Mouse (Mus musculus): ENCODE data around the gene Map2. TPM values are rescaled to one million over a fixed set of nuclear protein-coding genes. Genes with fewer than 3 reads are reported as not detected.

Map2 gene
- polyA plus RNA-seq, 1 experiment, result 18.3 TPM

DNA sequence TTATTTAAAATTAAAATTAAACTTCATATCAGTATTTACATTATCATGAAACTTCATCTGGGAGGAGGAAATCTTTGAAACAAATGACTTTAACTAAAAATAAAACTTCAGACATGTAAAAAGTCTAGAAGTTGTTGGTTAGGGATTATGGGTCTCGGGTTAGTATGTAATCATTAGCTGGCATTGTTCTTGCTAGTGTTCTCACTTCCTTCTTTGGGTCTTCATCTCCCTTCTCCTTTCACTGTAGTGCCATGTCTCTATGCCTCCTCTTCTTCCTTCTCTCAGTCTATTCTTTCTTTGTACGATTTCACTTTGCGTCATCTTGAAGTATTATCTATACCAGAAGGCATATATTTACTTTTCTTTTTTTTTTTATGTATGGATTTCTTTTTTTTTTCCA is 55.3 kb downstream of the Map2 start:
- no peaks in the 10 kb centered on the region; the same call in 1 of the 2 replicates for H3K27me3 ChIP-seq (ENCODE audit: control insufficient read depth, insufficient read depth, low read length, poor library complexity, severe bottlenecking)
- no peaks in the 10 kb centered on the region for H3K9me3 ChIP-seq (replicated peaks; ENCODE audit: control insufficient read depth, insufficient read depth, low read length, poor library complexity, severe bottlenecking)
- no peaks in the 10 kb centered on the region for H3K36me3 ChIP-seq (ENCODE audit: control insufficient read depth, insufficient read depth, low read length, poor library complexity, severe bottlenecking)
- no peak for TF ChIP-seq CTCF (IDR thresholded peaks at IDR 0.05; ENCODE audit: low read depth, low read length)
- no peak for TF ChIP-seq POLR2A (IDR thresholded peaks at IDR 0.05; ENCODE audit: insufficient read depth, low read length)
- no peak for TF ChIP-seq EP300 (IDR thresholded peaks at IDR 0.05; ENCODE audit: insufficient read depth, low read depth, low read length)
- no peak overlapping the region for H3K9ac ChIP-seq (ENCODE audit: low read depth, poor library complexity, severe bottlenecking)
- no peak overlapping the region for H3K27ac ChIP-seq (ENCODE audit: insufficient read depth, low read length)
- no peaks in the 10 kb centered on the region for H3K4me1 ChIP-seq (ENCODE audit: control insufficient read depth, insufficient read depth, low read length)
- no peak overlapping the region for H3K4me3 ChIP-seq (ENCODE audit: low read depth, low read length)

DNA sequence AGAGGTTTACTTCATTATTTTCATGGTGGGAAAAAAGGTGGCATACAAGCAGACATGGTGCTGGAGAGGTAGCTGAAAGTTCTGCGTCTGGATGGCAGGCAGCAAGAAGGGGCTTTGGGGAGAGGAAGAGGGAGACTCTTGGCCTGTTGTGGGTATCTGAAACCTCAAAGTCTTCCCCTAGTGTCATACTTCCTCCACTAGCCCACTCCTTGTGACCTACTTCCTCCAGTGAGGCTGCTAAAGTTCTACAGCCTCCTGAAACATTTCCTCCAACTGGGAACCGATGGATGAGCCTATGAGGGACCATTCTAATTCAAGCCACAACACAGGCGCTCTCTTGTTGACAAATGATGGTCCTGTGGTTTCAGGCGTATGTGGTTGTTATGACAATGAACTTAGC is 56.9 kb downstream of the Map2 start:
- Histone ChIP-seq H3K9ac (ENCODE audit: low read depth, poor library complexity, severe bottlenecking) (no peak overlapping the region), H3K27me3 (ENCODE audit: control insufficient read depth, insufficient read depth, low read length, poor library complexity, severe bottlenecking) (no peaks in the 10 kb centered on the region; the same call in 1 of the 2 replicates), H3K4me3 (ENCODE audit: low read depth, low read length) (no peak overlapping the region)

DNA sequence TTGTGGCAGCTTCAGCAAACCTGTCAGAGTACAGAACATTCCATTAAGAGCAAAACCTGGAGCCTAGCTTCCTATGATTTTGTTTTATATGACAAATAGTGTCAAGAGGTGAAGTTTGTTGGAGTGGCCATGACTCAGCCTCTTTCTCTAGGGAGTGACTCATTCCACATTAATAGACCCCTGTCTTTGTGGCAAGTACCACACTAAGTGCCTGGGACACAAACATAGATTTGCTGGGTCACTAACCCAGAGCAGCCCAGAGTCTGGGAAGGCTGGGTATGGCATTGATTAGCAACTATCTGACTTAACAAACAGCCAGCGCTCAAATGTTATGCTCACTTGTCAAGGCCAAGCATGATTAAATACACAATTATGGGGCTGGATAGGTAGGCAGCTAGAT is 69.8 kb downstream of the Map2 start:
- Histone ChIP-seq H3K9ac (ENCODE audit: low read depth, poor library complexity, severe bottlenecking) (no peak overlapping the region), H3K4me1 (ENCODE audit: control insufficient read depth, insufficient read depth, low read length) (no peaks in the 10 kb centered on the region), H3K27me3 (ENCODE audit: control insufficient read depth, insufficient read depth, low read length, poor library complexity, severe bottlenecking) (no peaks in the 10 kb centered on the region), H3K4me3 (ENCODE audit: low read depth, low read length) (no peak overlapping the region), H3K36me3 (ENCODE audit: control insufficient read depth, insufficient read depth, low read length, poor library complexity, severe bottlenecking) (no peaks in the 10 kb centered on the region), H3K27ac (ENCODE audit: insufficient read depth, low read length) (no peak overlapping the region), H3K9me3 (replicated peaks; ENCODE audit: control insufficient read depth, insufficient read depth, low read length, poor library complexity, severe bottlenecking) (no peaks in the 10 kb centered on the region)
- TF ChIP-seq CTCF (IDR thresholded peaks at IDR 0.05; ENCODE audit: low read depth, low read length) (no peak), EP300 (IDR thresholded peaks at IDR 0.05; ENCODE audit: insufficient read depth, low read depth, low read length) (no peak), POLR2A (IDR thresholded peaks at IDR 0.05; ENCODE audit: insufficient read depth, low read length) (no peak)

More for the DNA sequence above, 56.9 kb downstream of the Map2 start:
- TF ChIP-seq POLR2A (IDR thresholded peaks at IDR 0.05; ENCODE audit: insufficient read depth, low read length) (no peak), CTCF (IDR thresholded peaks at IDR 0.05; ENCODE audit: low read depth, low read length) (no peak), EP300 (IDR thresholded peaks at IDR 0.05; ENCODE audit: insufficient read depth, low read depth, low read length) (no peak)
- no peaks in the 10 kb centered on the region for H3K9me3 ChIP-seq (replicated peaks; ENCODE audit: control insufficient read depth, insufficient read depth, low read length, poor library complexity, severe bottlenecking)
- no peak overlapping the region for H3K27ac ChIP-seq (ENCODE audit: insufficient read depth, low read length)
- H3K36me3 ChIP-seq (ENCODE audit: control insufficient read depth, insufficient read depth, low read length, poor library complexity, severe bottlenecking), result no peaks in the 10 kb centered on the region
- no peaks in the 10 kb centered on the region for H3K4me1 ChIP-seq (ENCODE audit: control insufficient read depth, insufficient read depth, low read length)

DNA sequence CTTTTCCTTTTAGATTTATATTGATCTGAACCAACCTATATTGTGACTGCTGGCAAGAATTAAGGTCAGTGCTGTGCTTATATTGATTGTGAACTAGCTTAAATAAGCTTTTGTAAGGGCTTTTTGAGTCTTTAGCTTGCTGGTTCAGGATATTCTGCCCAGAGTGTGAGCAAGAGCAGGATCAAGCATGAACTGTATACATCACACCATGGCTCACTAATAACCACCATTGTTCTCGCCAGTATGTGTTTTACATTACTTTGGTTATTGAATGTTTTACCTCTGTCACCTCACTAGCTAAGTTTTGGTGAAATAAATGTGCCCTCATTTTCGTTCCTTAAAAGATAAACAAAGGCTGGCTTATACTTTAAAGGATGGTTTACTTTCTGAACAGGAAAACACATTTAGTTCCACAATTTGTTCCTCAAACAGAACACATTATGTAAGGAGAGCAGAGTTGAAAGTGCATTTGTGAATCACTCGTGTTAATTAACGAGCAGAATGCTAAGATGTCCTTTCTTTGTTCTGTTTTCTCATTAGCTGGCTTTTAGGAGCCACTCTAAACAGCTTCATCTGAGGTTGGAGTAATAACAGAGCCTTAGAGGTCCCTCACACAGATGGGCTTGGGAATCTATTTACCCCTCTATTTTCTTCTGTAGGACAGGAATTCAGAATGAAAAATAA is 76.7 kb downstream of the Map2 start:
- H3K27me3 ChIP-seq (ENCODE audit: control insufficient read depth, insufficient read depth, low read length, poor library complexity, severe bottlenecking), result no peaks in the 10 kb centered on the region
- no peak for TF ChIP-seq EP300 (IDR thresholded peaks at IDR 0.05; ENCODE audit: insufficient read depth, low read depth, low read length)
- TF ChIP-seq CTCF (IDR thresholded peaks at IDR 0.05; ENCODE audit: low read depth, low read length), result no peak
- TF ChIP-seq POLR2A (IDR thresholded peaks at IDR 0.05; ENCODE audit: insufficient read depth, low read length), result no peak
- no peak overlapping the region for H3K4me3 ChIP-seq (ENCODE audit: low read depth, low read length)
- H3K9me3 ChIP-seq (replicated peaks; ENCODE audit: control insufficient read depth, insufficient read depth, low read length, poor library complexity, severe bottlenecking), result no peaks in the 10 kb centered on the region
- H3K9ac ChIP-seq (ENCODE audit: low read depth, poor library complexity, severe bottlenecking), result no peak overlapping the region
- H3K4me1 ChIP-seq (ENCODE audit: control insufficient read depth, insufficient read depth, low read length), result no peaks in the 10 kb centered on the region
- H3K36me3 ChIP-seq (ENCODE audit: control insufficient read depth, insufficient read depth, low read length, poor library complexity, severe bottlenecking), result no peaks in the 10 kb centered on the region
- H3K27ac ChIP-seq (ENCODE audit: insufficient read depth, low read length), result no peak overlapping the region

DNA sequence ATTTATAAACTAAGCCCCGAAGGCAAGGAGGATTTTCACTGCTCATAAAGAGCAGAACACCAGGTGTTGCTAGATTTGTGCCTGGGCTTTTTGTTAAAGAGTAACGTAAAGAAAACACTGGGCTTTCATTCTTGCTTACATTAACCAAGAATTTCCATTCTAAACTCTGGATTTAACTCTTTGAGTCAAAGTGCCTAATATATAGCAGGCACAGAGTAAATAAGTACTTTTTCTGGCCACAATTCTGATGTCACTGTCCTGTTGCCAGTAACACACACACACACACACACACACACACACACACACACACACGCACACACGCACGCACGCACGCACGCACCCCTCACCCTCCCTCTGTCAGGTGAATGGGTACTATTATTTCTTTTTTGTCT is 77.3 kb downstream of the Map2 start:
- H3K27me3 ChIP-seq (ENCODE audit: control insufficient read depth, insufficient read depth, low read length, poor library complexity, severe bottlenecking), result no peaks in the 10 kb centered on the region
- no peak overlapping the region for H3K4me3 ChIP-seq (ENCODE audit: low read depth, low read length)
- no peaks in the 10 kb centered on the region for H3K9me3 ChIP-seq (replicated peaks; ENCODE audit: control insufficient read depth, insufficient read depth, low read length, poor library complexity, severe bottlenecking)
- TF ChIP-seq CTCF (IDR thresholded peaks at IDR 0.05; ENCODE audit: low read depth, low read length), result no peak
- TF ChIP-seq EP300 (IDR thresholded peaks at IDR 0.05; ENCODE audit: insufficient read depth, low read depth, low read length), result no peak
- no peak for TF ChIP-seq POLR2A (IDR thresholded peaks at IDR 0.05; ENCODE audit: insufficient read depth, low read length)
- no peaks in the 10 kb centered on the region for H3K36me3 ChIP-seq (ENCODE audit: control insufficient read depth, insufficient read depth, low read length, poor library complexity, severe bottlenecking)
- no peaks in the 10 kb centered on the region for H3K4me1 ChIP-seq (ENCODE audit: control insufficient read depth, insufficient read depth, low read length)
- no peak overlapping the region for H3K27ac ChIP-seq (ENCODE audit: insufficient read depth, low read length)
- no peak overlapping the region for H3K9ac ChIP-seq (ENCODE audit: low read depth, poor library complexity, severe bottlenecking)

DNA sequence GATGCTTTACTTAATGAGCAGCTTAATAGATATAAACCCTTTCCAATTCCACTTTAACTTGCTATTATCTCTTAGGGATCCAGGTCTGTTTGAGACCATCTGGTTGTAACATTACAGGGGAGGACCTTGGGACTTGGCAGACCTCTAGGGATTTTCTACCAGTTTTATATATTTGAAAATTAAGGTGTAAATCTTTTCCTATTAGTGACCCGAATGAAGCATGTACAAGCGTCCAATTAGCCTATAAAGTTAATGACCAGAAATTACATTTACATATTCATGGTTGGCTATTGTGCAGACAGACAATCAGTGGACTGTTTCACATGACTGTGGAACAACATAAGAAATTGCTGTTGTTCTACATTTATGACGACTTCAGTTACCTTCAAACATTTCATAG is 88.1 kb downstream of the Map2 start:
- no peaks in the 10 kb centered on the region for H3K4me1 ChIP-seq (ENCODE audit: control insufficient read depth, insufficient read depth, low read length)
- no peaks in the 10 kb centered on the region for H3K9me3 ChIP-seq (replicated peaks; ENCODE audit: control insufficient read depth, insufficient read depth, low read length, poor library complexity, severe bottlenecking)
- no peak for TF ChIP-seq POLR2A (IDR thresholded peaks at IDR 0.05; ENCODE audit: insufficient read depth, low read length)
- no peak for TF ChIP-seq EP300 (IDR thresholded peaks at IDR 0.05; ENCODE audit: insufficient read depth, low read depth, low read length)
- TF ChIP-seq CTCF (IDR thresholded peaks at IDR 0.05; ENCODE audit: low read depth, low read length), result no peak
- no peak overlapping the region for H3K4me3 ChIP-seq (ENCODE audit: low read depth, low read length)
- H3K27ac ChIP-seq (ENCODE audit: insufficient read depth, low read length), result no peak overlapping the region
- H3K27me3 ChIP-seq (ENCODE audit: control insufficient read depth, insufficient read depth, low read length, poor library complexity, severe bottlenecking), result no peaks in the 10 kb centered on the region
- no peak overlapping the region for H3K9ac ChIP-seq (ENCODE audit: low read depth, poor library complexity, severe bottlenecking)
- no peaks in the 10 kb centered on the region for H3K36me3 ChIP-seq (ENCODE audit: control insufficient read depth, insufficient read depth, low read length, poor library complexity, severe bottlenecking)

All from ES-Bruce4 (cell line).